Mouse (Mus musculus): ENCODE measurements at regions not wholly inside any gene's neighbourhood (a gene's known extent, or its start where the extent isn't known, plus 50 kb on each side); places are given as distances from the start of the nearest gene placed in this dataset.

DNA sequence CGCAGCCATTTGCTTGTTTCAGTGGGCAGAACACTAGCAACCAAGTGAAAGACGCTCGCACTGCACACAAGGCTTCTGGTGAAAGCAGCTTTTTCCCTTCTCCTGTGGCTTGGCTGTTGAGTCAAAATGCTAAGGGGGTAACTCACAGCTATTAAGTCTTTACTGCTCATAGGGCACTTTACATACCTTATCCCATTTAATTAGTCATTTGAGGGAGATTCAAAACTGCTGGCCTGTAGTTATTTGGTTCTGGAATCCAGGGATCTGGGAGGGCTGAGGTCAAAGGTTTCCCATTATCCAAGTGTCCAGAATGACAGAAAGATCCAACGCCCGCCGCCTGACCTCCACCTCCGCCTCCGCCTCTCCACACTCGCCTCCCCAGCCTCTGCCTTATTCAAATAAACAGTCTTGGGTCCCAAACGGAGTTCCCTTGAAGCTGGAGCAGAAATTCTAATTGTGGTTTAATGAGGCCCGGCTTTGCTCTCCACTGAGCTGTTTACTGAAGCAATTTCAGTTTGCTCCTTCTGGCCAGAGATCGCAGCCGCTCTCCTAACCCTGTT lies 106.5 kb upstream of the Mycn start:
- peak; percentile 65 for DNase-seq (ENCODE audit: extremely low spot score, low spot score)

DNA sequence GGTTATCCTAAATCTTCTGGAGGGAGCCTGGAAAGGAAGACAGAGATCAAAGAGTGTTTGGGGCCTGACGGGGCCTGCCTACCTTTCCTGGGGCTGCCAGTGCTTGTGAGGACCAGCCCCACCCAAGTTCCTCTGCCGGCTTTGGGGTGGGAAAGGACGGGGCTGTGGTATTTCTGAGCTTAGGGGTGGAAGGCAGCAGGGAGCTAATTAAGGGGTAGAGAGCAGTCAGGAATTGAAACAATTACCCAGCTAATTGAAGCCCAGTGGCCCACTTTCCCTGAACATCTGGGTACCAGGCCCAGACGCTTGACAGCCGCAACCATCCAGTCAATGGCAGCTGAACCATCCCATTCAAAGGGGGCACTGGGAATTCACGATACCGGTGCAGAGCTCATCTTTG lies 101.2 kb upstream of the Mycn start:
- DNase-seq (ENCODE audit: extremely low spot score, low spot score): no peak

DNA sequence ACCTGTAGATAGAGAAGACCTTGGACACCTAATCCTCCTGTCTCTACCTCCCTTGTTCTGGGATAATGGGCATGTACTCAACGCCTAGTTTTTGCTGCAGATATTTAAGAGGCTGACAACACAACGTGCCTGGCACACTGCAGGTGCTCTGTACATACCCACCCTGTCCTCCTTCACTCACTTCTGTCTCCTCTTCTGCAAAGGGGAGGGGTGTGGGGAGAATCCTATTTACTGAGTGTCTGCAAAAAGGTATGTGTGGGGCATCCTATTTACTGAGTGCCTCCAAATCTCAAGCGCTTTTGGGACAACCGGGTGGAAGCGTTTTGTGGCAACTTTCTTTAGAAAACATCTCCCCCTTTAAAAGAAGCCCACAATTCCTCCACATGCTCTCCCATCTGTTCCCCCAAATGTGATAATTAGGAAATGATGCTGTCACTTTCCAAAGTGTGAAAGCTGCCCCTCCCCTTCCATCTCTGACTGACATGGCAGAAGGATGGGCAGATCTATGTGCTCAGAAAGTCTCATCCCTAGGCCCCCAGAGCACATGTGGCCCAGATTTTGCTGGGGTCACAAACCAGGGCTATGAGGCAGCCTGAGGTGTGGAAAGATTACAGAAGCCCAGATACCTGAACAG lies 93.5 kb upstream of the Mycn start:
- no peak for DNase-seq (ENCODE audit: extremely low spot score, low spot score)

DNA sequence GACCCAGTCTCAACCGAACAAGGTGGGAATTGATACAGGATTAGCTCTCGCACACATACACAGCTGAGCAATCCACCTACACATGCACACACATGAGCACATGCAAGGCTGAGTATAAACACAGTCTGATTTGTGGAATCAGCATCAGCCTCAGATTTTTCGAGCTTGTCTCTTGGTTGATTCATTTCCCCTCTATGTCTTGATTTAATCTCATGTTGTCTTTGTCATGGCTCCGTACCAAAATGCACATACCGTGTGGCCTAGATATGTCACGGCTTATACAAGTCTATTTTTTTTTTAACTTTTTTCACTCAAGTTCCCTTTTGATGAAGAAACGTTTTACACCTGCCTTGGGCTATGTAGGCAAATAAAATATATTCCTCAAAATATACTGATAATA lies 88.6 kb upstream of the Mycn start:
- no peak for DNase-seq (ENCODE audit: extremely low spot score, low spot score)

DNA sequence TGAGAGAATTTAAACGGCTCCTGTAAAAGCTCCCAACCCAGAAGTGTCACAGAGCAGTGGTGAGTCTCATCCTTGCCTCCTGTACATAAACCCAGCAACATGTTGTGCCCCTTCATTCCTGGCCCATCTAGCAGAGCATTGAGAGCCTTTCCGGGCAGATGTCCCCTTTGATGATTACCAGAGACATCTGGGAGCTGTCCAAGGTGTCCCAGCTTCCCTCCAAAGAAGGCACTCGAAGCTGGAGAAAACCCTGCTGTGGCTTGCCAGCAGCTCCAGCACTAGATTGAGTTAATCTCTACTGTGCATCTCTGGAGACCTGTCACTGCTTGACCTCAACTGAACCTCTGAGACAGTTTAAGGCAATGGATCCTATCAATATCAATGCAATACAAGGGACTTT lies 86.4 kb upstream of the Mycn start:
- no peak for DNase-seq (ENCODE audit: extremely low spot score, low spot score)

DNA sequence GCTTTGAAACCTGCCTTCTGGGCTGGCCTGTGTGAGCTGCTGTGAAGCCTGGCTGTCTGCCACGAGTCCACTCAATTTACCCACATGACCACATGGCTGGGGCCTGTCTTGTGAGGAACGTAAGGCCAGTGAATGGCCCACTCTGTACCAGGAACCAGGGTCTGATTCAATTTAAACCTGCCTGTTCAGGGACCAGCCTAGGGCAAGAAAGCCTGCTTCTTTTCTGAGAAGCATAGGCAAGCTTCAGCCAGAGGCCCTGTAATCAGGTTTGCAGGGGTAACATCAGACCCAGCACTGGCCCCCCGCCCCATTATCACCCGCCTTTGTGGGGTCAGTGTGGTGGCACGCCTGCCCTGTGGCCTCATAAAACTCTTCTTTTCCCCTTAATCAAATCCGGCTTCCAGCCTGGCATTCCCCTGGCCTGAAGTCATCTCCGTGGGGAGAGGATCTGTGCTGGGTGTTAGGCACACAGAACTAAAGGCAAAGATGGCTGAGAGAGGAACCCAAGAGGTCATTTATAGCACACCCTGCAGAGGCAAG lies 84.4 kb upstream of the Mycn start:
- no peak for DNase-seq (ENCODE audit: extremely low spot score, low spot score)

DNA sequence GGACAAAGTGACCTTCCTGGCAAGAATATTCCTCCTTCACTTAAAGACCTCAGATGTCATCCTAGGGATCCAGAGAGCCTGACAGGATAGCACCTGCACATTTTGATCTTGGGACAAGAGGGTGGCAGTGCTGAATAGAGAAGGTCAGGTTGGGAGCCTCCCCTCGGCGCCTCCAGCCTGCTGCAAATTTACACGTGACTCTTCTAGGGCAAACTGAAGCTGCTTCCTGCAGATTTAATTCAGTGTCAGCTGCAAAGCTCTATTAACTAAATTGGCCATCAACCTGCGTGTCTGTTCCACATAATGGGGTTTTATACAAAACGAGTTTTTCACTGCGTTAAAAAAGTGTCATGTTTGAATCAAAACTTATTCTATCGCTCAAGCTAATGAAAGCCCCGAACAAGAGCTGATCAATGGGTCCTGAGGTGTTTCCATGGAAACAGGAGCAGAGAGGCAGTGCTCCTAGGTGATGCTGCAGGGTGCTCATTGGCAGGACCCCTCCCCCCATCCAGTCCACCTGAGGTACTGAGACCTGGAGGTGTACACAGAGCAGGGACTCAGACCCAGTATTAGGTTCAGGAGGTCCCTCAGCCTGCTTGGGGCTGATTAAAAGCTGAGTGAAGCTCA lies 82.6 kb upstream of the Mycn start:
- DNase-seq (ENCODE audit: extremely low spot score, low spot score): no peak

DNA sequence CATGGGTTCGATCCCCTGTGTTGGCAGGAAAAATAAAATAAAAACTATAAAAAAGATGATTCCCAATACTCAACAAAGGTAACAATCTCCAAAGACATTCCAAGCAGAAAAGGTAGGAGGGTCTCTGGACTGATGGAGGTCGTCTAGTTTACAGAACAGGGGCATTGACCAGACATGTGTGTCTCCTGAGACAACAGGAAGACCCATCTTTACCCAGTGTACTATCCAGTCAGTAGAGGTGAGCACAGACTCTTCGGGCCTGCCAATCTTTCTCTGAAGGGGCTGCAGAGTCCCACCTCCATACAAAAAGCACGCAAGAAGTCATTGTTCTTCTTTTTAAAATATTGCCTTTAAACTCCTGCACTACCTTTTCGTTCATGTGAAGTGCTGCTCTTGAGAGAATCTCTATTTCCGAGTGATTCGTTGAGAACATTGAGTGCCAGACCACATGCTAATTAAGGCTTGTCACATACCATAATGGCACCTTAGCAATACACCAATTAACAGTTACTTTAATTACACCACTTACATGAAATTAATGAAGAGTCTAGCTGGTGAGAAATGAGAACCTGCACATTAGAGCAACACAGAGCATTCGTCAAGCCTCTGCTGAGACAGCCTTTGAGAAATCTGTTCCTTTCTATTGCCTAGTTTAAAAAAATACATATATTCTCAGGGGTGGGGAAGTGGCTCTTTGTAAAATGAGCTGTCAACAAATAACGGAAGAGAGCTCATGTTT lies 69.5 kb upstream of the Mycn start:
- no peak for DNase-seq (ENCODE audit: extremely low spot score, low spot score)

DNA sequence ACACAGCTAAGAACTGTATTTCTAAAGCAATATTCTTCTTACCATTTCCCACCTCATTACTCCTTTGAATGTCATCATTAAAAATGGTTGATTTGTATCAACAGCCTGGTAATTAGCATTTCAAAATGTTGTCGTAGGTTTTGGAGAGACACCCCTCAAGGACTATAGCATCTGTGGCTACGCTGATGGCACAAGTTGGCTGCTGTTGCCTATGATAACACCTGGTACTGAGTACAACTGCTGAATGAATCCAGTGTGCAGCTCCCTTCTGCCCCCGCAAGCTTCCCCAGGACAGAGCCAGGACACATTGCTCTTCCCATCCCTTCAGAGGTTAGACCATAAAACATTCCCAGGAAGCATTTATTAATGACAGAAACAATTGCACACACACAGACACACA lies 68.7 kb upstream of the Mycn start:
- no peak for DNase-seq (ENCODE audit: extremely low spot score, low spot score)

DNA sequence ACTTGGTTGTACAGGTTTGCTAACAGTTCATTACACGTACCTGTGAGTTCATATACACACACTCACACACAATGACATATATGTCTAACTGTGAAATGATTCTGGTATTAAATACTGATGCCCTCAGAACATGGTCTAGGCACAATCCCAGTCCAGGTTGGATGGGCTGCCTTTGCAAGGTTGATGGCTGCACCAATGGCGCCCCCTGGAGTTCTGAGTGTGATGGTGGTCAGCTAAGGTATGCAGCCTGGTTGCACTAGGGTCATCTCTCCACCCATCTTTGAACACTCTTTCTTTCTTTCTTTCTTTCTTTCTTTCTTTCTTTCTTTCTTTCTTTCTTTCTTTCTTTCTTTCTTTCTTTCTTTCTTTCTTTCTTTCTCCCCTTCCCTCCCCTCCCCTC lies 67.8 kb upstream of the Mycn start:
- DNase-seq (ENCODE audit: extremely low spot score, low spot score): no peak

DNA sequence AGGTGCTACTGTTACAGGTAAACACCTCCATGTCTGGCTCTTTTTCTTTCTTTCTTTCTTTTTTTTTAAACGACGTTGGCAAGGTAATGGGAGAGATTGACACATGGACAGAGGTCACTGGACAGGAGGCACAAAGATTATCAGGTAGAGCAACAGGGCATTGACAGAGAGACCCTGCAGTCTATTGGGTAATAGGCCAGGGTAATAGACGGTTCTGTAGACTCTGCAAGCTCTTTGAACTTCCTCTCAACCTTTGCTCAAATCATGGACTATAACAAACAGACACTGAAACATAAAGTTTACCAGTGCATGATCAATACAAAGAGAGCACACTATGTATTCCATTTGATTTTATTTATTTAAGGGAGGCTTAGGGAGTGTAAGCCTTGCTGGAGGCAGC lies 61.0 kb upstream of the Mycn start:
- DNase-seq (ENCODE audit: extremely low spot score, low spot score): no peak

DNA sequence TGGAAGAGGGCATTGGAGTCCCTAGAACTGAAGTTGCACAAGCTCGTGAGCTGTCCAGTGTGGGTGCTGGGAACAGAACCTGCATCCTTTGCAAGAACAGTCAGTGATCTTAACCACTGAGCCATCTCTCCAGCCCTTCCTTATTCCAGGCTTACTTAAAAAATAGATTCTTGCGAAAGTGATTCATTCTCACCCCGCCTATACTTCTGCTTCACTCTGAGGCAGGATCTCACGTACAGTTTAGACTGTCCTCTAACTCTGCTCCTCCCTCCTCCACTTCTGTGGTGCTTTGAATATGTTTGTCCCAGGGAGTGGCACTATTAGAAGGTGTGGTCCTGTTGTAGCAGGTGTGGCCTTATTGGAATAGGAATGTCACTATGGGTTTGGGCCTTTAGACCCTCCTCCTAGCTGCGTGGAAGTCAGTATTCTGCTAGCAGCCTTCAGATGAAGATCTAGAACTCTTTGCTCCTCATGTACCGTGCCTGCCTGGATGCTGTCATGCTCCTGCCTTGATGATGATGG lies 60.4 kb upstream of the Mycn start:
- DNase-seq (ENCODE audit: extremely low spot score, low spot score): no peak

DNA sequence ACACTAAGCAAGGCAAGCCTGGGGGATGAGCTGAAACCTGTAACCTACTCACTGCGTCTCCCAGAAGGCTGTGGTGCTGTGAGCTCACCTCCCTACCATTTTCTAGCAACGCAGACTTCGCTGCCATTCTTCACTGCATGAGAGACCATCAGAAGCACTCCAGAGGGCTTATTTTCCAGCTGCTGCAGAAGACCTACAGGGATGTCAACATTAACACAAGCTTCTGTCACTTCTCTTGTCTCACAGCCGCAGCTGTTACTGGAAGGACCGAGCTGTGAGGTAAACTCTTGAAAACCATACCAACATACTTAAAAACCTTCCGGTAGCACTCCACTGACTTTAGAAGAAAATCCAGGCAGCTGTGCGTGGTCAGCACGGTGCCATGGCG lies 54.3 kb upstream of the Mycn start:
- no peak for DNase-seq (ENCODE audit: extremely low spot score, low spot score)

DNA sequence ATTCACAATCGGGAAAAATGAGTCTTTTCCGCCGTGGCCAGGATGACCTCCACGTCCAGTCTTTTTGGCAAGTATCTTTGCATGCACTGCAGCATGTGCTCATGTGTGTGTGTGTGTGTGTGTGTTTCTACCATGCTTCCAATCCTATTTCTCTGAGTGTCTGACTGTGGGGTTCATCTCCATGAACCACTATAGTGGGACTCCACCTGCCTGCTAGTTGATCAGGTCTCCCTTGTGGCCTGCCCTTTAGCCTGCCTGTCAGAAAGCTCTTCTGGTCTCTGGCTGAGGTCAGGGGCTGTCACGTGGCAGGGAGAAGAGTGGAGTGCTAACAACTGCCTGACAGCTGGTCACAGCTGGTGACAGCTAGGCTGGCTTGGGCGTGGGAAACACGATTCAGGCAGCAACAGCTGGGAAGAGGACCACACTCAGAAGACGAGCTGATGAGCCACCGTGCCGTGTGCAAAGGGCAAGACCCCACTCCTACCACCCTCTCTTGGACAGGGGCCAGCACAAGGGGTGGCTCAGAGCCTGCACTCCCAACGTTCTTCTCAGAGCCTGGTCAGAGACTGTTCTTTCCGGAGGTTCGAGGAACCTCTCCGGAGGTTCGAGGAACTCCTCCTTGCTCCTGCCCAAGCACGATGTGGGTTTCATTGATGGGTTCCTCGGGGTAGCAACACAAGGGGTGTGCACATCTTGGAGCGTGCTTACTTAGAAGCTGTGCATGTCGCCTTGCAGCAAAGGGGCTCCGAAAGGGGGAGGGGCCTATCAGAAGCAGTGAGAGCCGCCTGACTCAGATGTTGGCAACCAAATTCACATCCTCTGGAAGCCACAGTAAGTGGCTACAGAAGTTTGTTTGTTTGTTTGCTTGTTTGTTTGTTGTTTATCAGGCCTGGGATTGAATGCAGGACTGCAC lies 53.6 kb upstream of the Mycn start:
- DNase-seq (ENCODE audit: extremely low spot score, low spot score): peak; percentile 49

DNA sequence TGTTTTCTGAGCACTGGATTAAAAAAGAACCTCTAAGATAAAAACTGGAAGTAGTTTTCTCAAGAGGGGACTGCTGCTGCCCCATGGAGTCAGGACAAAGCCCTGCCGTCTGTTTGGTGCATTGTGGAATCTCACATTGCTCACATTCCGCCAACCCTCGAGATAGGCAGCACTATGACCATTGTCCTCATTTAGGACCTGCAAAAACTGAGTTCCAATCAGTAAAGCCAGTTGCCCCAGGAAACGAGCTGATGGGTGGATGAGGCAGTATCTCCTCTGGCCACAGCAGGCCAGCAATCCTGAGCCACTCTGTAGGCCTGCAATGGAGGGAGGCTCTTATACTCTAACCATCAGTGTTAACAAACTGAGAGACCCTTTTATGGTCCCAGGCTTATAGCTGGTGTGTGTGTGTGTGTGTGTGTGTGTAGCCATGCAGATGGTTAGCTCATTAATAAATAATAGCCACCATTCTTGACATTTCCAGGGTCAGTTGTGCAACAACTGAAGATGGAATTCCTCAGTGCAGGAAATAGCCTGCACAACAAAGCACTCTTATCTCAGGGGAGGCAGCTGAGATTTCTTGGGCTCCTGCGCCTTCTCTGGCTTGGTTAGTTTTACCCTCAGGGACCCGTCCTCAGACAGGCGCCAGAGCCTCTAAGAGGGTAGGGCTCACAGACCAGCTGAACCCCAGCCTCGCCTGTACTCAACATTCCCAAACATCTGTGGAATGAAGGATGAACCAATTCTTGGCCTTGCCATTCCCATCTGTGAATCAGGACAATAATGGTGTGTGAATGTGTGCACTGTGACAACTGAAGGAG lies 52.4 kb upstream of the Mycn start:
- DNase-seq (ENCODE audit: extremely low spot score, low spot score): peak; percentile 29

Data from neural tube, embryonic 10.5 days (tissue).